Mouse (Mus musculus) heart, adult 2 months (tissue): Measurements from ENCODE around the gene Cntn4.

Experiments
- CTCF ChIP-seq: fragments of 200-600 bp; IDR thresholded peaks from 2 replicates; pipeline ENCODE4 v1.8.1; 2022; ENCODE audit warnings: antibody characterized with exemption, mild to moderate bottlenecking, moderate library complexity
- EP300 ChIP-seq: fragments of 200-500 bp; IDR thresholded peaks from 2 replicates; pipeline ENCODE4 v1.6.1; 2011; ENCODE audit warnings: low read depth, low read length, control low read depth; ENCODE audit not compliant: insufficient read depth
- POLR2A ChIP-seq: fragments of 200-500 bp; IDR thresholded peaks from 2 replicates; pipeline ENCODE4 v1.6.1; 2011; ENCODE audit warnings: mild to moderate bottlenecking, low read depth, low read length, control low read depth; ENCODE audit not compliant: insufficient read depth

- TF ChIP-seq CTCF (no peak), EP300 (no peak), POLR2A (no peak)
These were observed 998.1 kb downstream of the Cntn4 start for GRCm38 (mm10) chr6:106675581-106675980.
